ENCODE assay signal across 23 mouse cellular contexts in the genomic region with DNA sequence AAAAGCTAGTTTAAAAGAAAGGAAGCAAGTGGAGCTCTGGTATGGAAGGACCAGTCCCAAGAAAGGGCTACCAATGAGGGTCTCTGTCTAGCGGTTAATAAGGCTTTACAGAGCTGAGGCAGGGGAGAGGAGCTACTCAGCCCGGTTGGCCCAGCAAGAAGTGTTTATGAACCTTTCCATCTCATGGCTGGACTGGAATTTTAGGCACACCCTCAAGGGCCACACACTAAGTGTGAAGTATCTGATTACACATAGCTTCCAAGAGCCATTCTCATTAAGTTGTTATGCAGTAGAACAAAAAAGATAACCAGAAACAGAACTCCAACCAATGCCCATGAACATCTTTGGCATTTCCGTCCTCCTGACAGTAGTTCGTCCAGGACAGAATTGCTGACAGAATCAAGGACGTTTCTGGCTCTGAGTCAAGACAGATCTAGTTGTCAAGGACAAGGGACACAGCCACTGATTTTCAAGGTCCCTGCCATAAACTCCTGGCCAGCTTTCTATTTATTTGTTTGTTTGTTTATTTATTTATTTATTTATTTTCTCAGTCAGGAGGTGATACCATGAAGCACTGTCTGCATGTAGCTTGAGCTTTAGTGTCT.
DNase-seq lines count a peak whose midpoint lies in the region; ATAC-seq lines count a peak whose summit lies in the region.
"Had no signal": no experiment of that assay in that cellular context is flagged by ENCODE, and none has a peak within 500 bp of the region (broad histone marks: within the 10 kb centered on the region; RNA-seq: fewer than 3 reads in every experiment).

No protein-coding gene starts in this region.

- DNase-seq in heart, postnatal 10 days = peak; percentile 34 to 37
- DNase-seq in heart, postnatal 4 days = no peak
- DNase-seq in adrenal gland, postnatal 10 days = peak; percentile 44
- no peak for DNase-seq in spleen, postnatal 14 days (ENCODE audit: low spot score in 2 of 2)
- DNase-seq: B cell, adult 2 months; cerebellum, adult 11 months; cerebellum, adult 9-10 months; cerebellum, postnatal 36 days; gastrocnemius, postnatal 10 days; kidney, adult 2 months; kidney, postnatal 36 days; layer of hippocampus, postnatal 36 days; left cerebral cortex, postnatal 4 days; liver, embryonic 13.5 days; lung, postnatal 10 days; midbrain, embryonic 14.5 days; thymus, postnatal 4 days had no signal

- 30% methylated on average over 5 of the region's 5 CpGs for WGBS in heart, embryonic 13.5 days
- WGBS in heart, embryonic 11.5 days (ENCODE audit: insufficient replicate concordance) = 45% methylated on average over 5 of the region's 5 CpGs

- H3K9ac ChIP-seq in heart, embryonic 13.5 days = no peak overlapping the region
- no peak overlapping the region for H3K9ac ChIP-seq in heart, embryonic 11.5 days (ENCODE audit: low read depth, low read length)
- H3K9ac ChIP-seq: forebrain, embryonic 13.5 days; liver, embryonic 13.5 days had no signal

- H3K4me1 ChIP-seq in heart, embryonic 13.5 days = peaks cover 20% of the 10 kb centered on the region
- H3K4me1 ChIP-seq in heart, embryonic 11.5 days (ENCODE audit: control insufficient read depth, insufficient read depth, low read length) = peaks cover 3% of the 10 kb centered on the region; the same call in 1 of the 2 replicates
- H3K4me1 ChIP-seq: forebrain, embryonic 13.5 days; hindbrain, embryonic 10.5 days; liver, embryonic 13.5 days had no signal

- no peak for ATAC-seq in heart, embryonic 13.5 days (ENCODE audit: extremely low read depth, insufficient number of reproducible peaks, low FRiP score, low TSS enrichment)
- ATAC-seq in heart, embryonic 11.5 days (replicated peaks; ENCODE audit: insufficient number of reproducible peaks, low FRiP score, low TSS enrichment) = no peak
- ATAC-seq: activated CD4-positive, CD25-positive, alpha-beta regulatory T cell, adult 4 months; forebrain, embryonic 13.5 days; hindbrain, embryonic 16.5 days had no signal

- no peaks in the 10 kb centered on the region for H3K9me3 ChIP-seq in heart, embryonic 13.5 days
- no peaks in the 10 kb centered on the region for H3K9me3 ChIP-seq in heart, embryonic 11.5 days (replicated peaks; ENCODE audit: control insufficient read depth, low read length)
- H3K9me3 ChIP-seq: forebrain, embryonic 13.5 days; hindbrain, embryonic 10.5 days; liver, embryonic 13.5 days had no signal

- intact Hi-C loops in heart, postnatal 10 days (cut with DNase I) = no loop called here

- H3K36me3 ChIP-seq in heart, embryonic 13.5 days = no peaks in the 10 kb centered on the region
- H3K36me3 ChIP-seq in heart, embryonic 11.5 days (ENCODE audit: control insufficient read depth, insufficient read depth, low read length) = no peaks in the 10 kb centered on the region
- H3K36me3 ChIP-seq: hindbrain, embryonic 10.5 days; liver, embryonic 13.5 days had no signal

- H3K27ac ChIP-seq in heart, embryonic 13.5 days (replicated peaks) = peak overlapping the region; percentile 56
- H3K27ac ChIP-seq in heart, embryonic 11.5 days (ENCODE audit: low read depth, low read length) = no peak overlapping the region
- H3K27ac ChIP-seq: forebrain, embryonic 13.5 days; hindbrain, embryonic 10.5 days; liver, embryonic 13.5 days had no signal

- H3K4me2 ChIP-seq in heart, embryonic 13.5 days = no peak overlapping the region
- no peak overlapping the region for H3K4me2 ChIP-seq in heart, embryonic 11.5 days
- H3K4me2 ChIP-seq: forebrain, embryonic 13.5 days; liver, embryonic 13.5 days had no signal

- no peak overlapping the region for H3K4me3 ChIP-seq in heart, embryonic 13.5 days
- no peak overlapping the region for H3K4me3 ChIP-seq in heart, embryonic 11.5 days (ENCODE audit: low read depth, low read length)
- H3K4me3 ChIP-seq: forebrain, embryonic 13.5 days; hindbrain, embryonic 10.5 days; liver, embryonic 13.5 days had no signal

- no peaks in the 10 kb centered on the region for H3K27me3 ChIP-seq in heart, embryonic 13.5 days (replicated peaks)
- H3K27me3 ChIP-seq in heart, embryonic 11.5 days (ENCODE audit: control insufficient read depth, insufficient read depth, low read length) = no peaks in the 10 kb centered on the region
- H3K27me3 ChIP-seq: forebrain, embryonic 13.5 days; liver, embryonic 13.5 days had no signal

Comparison
In these comparisons a context has a peak if more than half of its experiments do, and no peak if none do; other contexts are left out.
1. DNase-seq: peak in heart, postnatal 10 days (2 of 2) and adrenal gland, postnatal 10 days (single experiment); none in heart, postnatal 4 days (single experiment) and spleen, postnatal 14 days (0 of 2).